Mouse (Mus musculus): ENCODE results near the gene Il10rb.

DNA sequence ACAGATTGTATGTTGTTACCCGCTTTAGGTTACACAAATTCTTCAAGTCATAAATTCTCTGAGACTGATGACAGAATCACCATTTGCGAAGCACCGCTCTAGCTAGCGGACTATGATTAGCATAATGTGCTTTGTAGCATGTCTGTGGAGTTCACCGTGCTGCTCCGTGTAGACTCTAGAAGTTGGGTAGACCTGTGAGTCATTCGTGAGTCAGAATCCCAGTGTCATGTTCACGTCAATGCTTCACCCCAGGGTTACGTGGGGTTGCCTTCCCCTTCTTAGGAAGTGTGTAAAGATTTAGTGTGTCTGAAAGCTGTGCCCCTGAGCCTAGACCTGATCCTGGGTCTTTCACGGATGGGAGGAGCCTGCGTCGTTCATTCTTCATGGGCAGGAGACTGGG lies 7.9 kb upstream of the Il10rb start:
- TF ChIP-seq MAX (IDR thresholded peaks at IDR 0.05) = peak; percentile 62
- TF ChIP-seq CTCF (IDR thresholded peaks at IDR 0.05; ENCODE audit: control insufficient read depth, insufficient read depth, insufficient read length) = no peak
- no peak for TF ChIP-seq CEBPB (IDR thresholded peaks at IDR 0.05; ENCODE audit: low read depth)
- TF ChIP-seq MYOG (IDR thresholded peaks at IDR 0.05; ENCODE audit: control insufficient read depth, extremely low read depth, insufficient read length) = no peak
- TF ChIP-seq MYOD1 (IDR thresholded peaks at IDR 0.05; ENCODE audit: control insufficient read depth, insufficient read length, low read depth) = no peak
- TF ChIP-seq USF1 (IDR thresholded peaks at IDR 0.05; ENCODE audit: low read depth) = no peak
- TF ChIP-seq FOSL1 (IDR thresholded peaks at IDR 0.05; ENCODE audit: insufficient read depth, low read length, poor library complexity, severe bottlenecking) = peak; percentile 81

Data from C2C12 (cell line).